Mouse (Mus musculus) retina, embryonic 14.5 days (tissue): Measurements from ENCODE around the gene Olfr692.
"Not testable (repeated sequence)": the region's sequence is repeated elsewhere in the genome, so short reads cannot be mapped to it uniquely, and the experiment has no call there.

Experiments
- DNase-seq: peaks from one replicate; pipeline ENCODE4 v3.0.0-alpha.2; 2015; ENCODE audit warnings: low spot score

Gene Olfr692

DNA sequence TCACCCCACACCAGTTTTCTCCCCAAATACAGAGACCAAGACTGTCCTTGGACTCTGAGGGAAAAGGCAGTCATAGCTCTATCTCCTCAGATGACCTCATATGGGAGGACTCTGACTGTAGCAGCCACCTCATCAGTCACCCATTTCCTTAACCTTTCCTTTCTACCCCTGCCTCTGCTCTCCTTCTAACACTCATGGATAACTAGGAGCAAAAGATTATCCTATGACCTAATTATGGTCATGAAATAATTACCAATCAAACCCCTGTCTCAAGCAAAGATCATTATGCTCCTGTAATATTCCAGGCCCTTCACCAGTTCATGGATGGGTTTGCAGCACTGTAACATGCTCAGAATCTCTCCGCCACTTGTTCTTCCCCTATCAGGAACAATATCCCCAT lies at the start of gene Olfr692:
Olfr692 (plus strand) TSS at position 301 of the 400 bp plus-strand sequence.
- DNase-seq: no peak

DNA sequence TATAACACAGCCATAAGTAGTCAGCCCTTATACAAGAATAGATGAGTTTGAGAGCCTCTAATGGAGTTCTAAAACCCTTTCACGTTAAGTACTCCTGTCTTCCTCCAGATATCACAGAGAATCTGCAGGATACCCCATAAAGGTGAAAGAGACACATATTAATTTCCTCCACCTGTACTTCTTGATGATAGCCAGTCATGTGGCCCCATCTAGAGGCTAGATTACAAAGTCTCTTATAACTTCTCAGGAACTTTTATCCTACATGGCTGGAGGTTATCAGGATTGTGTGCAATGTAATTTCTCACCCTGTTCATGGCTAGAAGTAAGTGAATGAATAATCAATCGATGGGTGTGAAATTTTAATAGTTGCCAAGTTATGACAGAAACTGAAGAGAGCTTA lies 42.7 kb upstream of the Olfr692 start:
- DNase-seq: no peak

DNA sequence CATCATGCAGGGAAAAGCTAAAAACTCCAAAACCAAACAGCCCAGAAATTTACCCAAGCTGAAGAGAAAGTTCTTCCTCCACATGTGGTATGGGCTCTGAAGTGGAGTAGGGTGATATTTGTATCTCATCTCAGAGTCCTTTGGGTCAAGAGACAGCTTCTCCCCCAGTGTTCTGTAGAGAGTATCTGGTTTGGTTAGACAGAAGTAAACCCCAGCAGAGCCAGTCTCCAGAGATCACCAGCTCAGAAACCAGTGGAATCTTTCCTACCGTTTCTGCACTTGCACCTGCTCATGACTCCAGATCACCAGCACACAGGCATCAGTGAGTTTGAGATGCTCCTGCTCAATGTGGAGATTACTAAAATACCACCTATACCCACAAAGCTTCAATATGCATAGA lies 34.0 kb upstream of the Olfr692 start, which contains the start of gene Olfr690:
Olfr690 (minus strand) TSS at position 101 of the 400 bp plus-strand sequence.
- DNase-seq: no peak

DNA sequence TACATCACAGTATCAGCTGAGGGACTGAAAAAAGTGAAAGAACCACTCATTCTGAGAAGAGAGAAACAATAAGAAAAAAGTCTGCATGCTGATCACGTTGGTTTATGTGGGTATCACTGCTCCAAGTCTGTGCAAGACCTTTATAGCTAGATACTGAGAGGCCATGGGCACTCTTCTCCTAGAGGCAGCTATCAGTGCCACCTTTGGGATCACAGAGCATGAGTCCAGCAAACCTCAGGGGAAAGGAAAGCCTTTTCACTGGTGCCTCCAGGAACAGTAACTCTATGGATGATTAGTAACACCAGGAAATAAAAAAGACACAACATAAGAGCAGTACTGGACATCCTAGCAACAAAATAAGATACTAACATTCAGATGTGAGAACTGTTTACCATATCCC lies 25.9 kb upstream of the Olfr692 start, which contains the start of gene Olfr691:
Olfr691 (minus strand) TSS at position 101 of the 400 bp plus-strand sequence.
- DNase-seq: no peak

DNA sequence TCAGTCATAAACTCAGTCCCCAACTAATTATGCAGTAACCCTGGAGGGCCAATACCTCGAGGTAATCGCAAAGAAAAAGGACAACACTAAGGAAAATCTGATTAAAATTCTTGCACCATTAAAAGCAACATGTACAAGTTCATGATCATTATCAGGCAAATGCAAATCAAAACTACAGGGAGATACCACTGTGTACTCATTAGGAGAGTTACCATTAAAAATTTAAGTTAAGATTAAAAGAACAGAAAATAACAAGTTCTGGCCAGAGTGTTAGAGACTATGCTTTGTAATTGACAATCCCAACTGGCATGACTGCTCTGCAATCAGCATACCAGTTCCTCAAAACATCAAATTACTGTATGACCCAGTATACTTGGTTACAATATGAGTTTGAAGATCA lies 25.3 kb upstream of the Olfr692 start:
- DNase-seq: no peak

DNA sequence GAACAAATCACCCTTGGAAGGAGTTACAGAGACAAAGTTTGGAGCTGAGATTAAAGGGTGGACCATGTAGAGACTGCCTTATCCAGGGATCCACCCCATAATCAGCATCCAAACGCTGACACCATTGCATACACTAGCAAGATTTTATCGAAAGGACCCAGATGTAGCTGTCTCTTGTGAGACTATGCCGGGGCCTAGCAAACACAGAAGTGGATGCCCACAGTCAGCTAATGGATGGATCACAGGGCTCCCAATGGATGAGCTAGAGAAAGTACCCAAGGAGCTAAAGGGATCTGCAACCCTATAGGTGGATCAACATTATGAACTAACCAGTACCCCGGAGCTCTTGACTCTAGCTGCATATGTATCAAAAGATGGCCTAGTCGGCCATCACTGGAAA lies 12.0 kb upstream of the Olfr692 start:
- not testable (repeated sequence) for DNase-seq

DNA sequence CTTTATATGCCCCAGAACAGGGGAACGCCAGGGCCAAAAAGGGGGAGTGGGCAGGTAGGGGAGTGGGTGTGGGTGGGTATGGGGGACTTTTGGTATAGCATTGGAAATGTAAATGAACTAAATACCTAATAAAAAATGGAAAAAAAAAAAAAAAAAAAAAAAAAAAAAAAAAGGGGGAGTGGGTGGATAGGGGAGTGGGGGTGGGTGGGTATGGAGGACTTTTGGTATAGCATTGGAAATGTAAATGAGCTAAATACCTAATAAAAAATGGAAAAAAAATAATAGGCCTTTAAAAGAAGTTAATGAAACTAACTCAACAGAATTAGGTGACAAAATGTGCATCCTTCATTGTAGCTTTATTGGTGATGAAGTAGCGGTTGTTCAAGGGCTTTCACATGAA lies 11.5 kb upstream of the Olfr692 start:
- DNase-seq: not testable (repeated sequence)

DNA sequence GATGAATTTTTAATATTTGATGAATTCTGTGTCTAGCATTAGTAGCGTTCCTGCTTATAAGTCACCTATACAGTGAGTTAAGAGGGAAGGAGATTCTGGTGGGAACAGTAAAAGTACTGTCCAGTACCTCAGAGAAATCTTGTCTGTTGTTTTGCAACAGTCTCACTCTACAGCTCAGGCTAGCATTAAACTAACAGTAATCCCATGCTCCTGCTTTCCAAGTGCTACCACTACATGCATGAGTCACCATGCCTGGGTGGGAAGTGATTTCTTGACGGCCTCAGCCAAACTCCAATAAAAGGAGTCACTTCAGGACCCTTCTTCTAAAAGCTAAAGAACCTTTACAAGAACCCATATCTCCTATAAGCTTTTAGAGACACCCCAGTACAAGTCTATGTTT lies 6.3 kb upstream of the Olfr692 start:
- DNase-seq: no peak

DNA sequence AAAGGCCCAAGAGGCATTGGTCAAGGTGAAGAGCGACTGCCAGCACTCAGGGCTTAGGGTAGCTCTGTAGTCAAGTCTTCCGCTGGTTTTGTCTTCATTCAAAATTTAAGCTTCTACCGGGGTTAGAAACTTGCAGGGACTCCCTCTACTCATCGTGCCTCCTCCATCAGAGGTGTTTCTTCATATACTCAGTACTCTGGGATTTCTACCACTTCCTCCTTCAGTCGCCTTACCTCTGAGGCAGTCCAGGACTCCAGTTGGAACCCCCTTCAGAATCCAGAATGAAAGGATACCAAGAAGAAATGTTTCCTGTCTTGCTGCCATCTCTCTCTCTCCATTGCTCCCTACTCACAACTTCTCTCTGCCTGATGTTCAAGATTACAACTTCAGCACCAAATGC lies 762 bp upstream of the Olfr692 start:
- no peak for DNase-seq

DNA sequence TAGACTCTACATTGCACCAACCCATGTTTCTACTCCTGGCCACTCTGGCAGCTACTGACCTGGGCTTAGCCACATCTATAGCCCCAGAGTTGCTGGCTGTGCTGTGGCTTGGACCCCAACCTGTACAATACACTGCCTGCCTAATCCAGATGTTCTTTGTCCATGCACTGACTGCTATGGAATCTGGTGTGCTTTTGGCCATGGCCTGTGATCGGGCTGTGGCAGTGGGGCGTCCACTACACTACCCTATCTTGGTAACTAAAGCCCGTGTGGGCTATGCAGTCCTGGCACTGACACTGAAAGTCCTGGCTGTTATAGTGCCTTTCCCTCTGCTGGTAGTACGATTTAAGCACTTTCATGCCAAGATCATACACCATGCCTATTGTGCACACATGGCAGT lies 491 bp downstream of the Olfr692 start:
- no peak for DNase-seq

DNA sequence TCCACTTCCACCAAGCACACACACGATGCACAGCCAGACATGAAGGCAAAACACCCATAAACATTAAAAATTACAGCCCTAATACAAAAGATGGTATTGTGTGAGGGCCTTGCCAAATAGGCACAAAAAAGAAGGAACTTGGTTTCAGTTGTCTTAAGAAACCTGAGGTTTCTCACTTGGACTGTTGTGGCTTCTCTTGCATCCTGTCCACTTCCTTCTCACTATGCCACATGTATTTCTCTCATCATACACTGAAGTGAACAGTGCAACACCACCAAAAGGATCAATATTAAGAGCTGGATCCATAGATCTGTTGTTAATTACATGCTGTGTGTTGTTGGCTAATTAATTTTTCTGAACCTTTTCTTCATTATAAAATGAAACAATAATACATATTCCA lies 4.9 kb downstream of the Olfr692 start:
- no peak for DNase-seq

DNA sequence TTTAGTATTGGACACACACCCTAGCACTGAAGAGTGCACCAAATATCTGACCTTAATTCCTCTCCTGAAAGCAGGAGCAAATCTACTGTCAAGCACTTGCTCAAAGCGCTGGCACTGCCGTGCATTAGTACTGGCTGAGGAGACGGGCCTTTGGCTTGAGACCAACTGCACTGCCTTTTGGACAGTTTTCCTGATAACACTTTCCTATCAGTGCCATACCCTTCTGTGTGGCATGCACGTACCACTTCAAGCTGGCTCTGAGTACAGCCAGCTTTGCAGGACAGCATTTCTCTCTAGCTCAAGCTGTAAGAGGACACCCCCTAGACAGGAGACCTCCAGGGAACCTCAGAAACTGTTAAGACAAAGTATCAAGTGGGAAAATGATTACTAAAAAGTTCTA lies 5.5 kb downstream of the Olfr692 start:
- no peak for DNase-seq

DNA sequence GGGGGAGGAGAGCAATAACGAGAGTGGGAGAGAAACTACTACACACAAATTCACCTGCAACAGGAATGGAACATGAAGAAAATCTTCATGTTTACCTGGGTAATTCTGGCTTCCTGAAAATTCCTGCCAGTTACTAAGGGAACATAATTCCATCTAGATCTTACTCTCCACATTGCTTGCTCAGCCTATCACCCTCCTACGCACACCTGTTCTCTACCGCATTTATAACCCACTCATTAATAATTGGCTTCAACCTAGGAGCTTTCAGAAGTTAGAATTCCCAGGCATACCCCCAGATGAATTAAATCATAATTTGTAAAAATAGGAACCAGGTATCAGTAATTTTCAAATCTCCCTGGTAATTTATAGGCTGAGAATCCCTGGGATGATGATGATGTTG lies 5.9 kb downstream of the Olfr692 start:
- DNase-seq: no peak

DNA sequence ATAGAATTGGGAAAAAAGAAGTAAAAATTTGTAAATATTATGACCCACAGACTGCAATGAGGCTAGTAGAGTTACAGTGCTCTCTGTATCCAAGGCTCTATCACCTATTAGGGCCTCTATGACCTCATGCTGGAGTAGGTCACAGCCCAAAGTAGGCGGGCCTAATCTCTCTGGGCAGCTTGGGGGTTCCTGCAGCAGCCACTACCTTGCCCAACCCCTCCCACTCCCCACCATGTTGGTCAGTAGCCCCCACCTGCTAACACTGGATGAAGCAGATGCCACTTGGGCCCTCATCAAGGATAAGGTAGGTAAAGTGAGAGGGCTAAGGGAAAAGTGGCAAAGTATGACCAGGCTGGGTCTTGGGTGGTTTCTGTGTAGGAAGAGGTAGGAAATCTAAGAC lies 6.8 kb downstream of the Olfr692 start, which contains the start of gene Gm5901:
Gm5901 (plus strand) TSS at position 173 of the 400 bp plus-strand sequence.
- DNase-seq: no peak

DNA sequence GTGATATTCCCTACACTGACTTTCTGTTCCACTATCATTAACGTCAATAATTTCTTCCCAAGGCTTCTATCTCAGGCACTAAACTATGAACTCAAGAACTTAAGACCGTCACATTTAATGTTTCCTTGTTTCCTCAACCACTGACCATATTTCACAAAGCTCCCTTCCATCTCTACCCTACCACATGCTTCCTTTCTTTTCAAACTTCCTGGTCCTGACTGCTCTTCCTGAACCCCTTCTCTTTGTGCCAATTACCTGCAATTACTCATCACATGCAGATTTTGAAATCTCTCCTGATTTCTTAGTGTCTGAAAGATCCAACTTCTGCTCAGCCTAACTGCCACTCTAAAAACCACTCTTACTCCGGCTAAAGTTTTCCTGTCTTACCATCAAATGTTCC lies 12.3 kb downstream of the Olfr692 start:
- no peak for DNase-seq

DNA sequence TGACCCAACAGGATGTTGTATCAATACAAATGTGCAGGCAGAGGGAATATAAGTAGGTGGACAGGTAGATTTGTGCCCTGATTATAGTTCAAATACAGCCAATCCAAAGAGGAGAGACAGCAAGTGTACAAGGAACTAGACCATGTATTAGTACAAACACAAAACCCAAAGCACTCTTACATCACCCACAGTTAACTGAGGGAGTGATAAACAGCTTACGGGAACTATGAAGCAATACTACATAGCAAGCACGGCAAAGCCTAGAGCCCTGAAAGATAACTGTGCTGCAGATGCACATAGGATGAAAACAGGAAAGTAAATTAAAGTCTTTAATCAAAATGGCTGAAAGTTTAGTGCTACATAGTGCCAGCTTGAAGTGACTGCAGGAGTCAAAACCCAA lies 19.7 kb downstream of the Olfr692 start:
- DNase-seq: no peak

DNA sequence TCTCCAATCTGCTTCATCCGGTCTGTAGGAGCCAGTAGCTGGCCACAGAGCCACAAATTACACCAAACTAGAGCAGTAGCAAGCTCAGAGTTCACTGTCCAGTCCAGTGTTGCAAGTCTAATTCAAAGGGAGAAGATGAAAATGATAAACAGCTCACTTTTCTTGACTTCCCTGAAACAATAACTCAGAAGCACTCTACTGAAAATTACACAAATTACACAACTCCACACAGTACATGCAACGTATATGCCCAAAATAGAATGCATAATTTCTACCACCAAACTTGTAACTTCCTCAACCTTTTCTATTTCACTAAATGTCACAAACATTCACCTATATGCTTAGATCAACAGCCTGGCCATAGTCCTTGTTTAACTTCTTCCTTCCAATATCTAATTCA lies 22.2 kb downstream of the Olfr692 start:
- DNase-seq: no peak

DNA sequence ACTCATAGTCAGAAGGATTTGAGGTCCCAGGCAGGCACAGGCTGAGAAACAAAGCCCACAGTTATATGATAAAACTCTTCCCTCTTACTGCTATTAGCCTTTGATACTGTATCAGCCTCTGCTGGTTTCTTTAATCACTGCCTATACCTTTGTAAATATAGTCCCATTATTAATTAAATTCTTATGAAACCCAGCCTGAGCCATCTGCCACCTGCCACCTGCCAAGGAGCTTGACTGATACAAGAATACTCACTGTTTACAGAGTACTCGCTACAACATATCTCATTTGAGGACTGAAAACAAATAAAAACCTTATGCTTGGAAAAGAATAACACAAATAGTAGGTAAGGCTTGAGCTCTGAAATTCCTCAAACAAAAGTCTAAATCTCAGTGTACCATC lies 26.6 kb downstream of the Olfr692 start:
- no peak for DNase-seq

DNA sequence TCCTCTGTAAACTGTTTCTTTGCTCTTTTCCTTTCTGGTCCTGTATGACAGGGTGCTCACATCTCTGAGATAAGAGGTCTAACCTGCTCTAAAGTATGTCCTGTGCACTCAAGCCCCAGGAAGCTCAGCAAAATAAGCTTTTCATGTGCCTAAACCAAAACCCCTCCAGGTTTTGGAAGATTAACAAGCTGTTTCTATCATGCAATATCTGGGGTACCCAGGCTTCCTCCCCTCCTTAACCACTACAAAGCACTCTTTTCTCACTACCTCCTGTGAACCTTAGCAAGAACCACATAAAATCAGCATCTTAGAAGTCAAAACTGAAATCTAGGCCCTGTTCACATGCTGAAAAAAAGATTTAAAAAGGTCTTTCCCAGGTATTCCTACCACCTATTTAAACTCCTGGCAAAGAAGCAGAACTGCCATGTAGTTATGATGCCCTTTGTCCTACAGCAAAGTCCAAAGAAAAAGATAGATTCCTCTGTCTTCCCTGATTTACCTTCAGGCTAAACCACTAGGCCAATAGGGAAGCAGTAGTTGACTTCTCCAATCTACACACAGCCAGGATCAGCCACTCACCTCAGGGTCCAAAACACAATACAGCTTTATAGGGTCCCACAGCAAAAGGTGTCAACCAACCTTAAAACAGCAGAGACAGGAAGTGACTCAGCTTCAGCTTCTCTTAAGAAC lies 27.2 kb downstream of the Olfr692 start:
- no peak for DNase-seq

DNA sequence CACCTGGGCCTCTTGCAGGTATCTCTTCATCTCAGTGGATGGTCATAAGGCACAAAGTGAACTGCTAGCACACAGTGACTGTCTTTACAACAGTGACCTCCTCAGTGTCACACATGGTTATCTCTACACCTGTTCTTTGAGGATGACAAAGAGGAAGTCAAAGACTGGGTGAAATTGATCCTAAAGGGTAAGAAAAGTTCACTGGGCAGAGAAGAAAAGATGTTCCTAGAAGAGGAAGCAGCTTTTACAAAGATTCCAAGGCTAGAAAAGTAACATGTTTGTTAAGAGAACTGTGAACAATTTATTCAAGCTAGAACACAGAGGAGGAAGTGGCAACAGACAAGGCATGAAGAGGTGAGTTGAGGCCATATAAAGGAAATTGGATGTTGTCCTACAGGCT lies 28.1 kb downstream of the Olfr692 start:
- no peak for DNase-seq

DNA sequence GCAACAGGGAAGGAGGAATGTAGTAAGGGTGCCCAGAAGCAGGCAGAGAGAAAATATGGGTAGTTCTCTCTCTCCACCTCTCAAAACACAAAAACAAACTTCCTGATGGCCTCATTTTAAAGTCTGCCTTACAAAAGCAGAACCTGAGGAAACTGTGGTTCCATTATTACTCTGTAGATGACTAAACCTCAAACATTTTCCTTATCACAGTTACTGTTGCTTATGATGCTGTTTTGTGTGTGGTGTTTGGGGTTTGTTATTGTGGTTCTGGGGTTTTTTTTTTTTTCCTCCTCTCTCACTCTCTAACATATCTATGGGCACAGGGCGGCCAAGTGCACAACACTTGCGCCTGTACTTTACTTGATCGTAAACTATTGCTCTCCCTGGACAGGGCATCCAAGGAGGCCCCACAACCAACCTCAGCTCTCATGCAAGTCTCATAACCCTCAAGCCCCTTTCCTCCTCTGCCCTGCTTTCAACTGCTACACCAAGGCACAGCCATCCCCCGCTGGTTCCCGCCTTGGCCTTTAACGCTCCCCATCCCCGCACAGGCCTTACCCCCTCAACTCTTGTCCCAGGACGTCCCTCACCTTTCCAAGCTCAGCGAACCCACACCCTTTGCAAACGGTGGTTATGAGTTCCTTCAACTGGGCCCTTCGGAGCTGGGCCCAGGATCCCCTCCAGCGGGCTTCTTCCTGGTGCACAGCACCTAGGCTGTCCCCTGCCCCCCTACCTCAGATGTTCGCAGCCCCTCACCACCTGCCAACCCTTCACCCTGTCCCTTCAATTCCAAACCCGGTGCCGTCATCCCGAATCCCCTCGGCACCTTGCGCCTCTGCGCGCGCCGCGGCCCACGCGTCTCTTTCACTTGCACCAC lies 31.3 kb downstream of the Olfr692 start:
- no peak for DNase-seq

DNA sequence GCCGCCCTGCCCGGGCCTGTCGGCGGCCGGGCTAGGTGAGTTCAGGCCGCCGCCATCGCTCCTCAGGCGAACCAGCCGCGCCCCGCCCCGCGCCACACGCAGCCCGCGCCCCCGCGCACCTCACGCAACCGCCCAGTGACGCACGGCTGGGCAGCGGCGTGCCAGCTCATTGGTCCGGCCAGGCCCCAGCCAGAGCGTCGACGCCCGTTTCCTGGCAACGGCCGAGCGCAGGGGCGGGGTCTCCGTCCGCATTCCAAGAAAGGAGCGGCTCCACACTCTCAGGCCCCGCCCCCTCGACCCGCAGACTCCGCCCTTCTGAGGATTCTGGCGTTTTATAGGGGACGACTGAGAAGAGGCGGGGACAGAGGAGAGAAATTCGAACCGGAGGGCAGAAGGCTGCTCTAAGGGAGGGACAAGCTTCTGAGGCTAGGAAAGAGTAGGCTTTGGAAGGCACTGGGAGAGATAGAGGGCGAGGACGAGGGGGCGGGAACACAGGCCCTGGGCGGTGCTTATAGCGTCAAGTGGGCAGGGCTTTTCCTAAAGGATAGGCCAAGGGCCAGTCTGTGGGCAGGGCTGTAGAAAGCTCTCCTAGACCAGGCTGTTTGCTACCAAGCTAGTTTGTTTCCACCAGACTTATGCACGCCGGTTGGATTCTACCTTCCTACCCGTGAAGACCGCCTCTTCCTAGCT lies 32.0 kb downstream of the Olfr692 start, which contains the start of gene Fam160a2:
Fam160a2 (minus strand) TSS at position 120 of the 690 bp plus-strand sequence.
- DNase-seq: peak; percentile 100

DNA sequence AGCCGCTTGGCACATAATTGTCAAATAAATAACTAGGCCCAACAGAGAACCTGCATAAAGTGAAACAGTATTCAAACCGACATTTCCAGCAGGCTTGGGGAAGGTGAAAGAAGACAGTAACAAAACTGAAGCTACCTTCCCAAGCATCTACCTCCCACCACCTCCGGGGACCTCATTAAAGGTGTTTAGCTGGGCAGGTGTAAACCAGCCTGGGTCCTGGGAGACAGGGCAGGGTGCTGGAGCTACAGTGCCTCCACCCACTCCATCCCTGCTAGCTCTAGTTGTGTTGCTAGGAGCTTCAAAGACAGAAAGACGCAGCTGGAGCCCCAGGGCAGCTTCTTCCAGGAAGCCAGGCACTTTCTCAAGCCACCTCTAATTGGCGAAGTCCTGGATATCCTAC lies 36.2 kb downstream of the Olfr692 start, which contains the start of gene Cnga4:
Cnga4 (plus strand) TSS at position 301 of the 400 bp plus-strand sequence.
- DNase-seq: no peak
